Mouse (Mus musculus): ENCODE data around the gene Rad23a. TPM values are rescaled to one million over a fixed set of nuclear protein-coding genes. Genes with fewer than 3 reads are reported as not detected.

The Rad23a gene
- polyA plus RNA-seq, 1 experiment from 2014 or later: 88.1 TPM

DNA sequence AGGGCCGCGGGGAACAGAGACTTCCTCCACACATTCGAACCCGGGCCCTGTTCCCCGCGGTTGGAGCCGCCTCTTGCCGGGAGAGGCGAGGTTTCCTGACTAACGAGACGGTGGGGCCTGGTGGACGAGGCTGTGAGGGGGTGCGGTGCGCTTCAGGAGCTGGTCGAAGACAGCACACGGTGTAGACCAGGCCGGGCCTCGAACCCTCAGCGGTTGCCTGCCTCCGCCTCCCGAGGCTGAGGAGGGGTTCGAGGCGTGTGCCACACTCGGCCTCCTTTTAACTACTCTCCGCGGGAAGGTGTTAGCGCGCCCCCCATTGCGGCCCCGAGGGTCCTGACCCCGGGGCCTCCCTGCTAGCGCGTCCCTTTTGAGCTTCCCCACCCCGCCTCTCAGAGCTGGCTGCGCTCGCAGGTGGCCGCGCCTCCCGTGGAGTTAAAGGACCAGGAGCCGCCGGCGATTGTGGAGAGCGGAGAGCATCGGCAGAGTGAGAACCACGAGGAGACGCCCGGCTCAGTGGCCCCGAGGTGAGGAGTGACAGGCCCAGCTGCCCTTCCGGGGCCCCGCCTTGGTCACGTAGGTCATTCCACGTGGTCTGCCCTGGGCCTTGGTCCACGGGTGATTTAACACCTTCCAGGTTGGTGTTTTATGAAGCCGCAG is 32.0 kb upstream of the Rad23a start:
- H3K4me1 ChIP-seq (ENCODE audit: control insufficient read depth, insufficient read depth, low read length): peaks cover 11% of the 10 kb centered on the region
- WGBS: 4% methylated on average over 49 of the region's 54 CpGs
- H3K4me2 ChIP-seq (ENCODE audit: low read length): peak overlapping the region; percentile 90
- peak overlapping the region; percentile 38 for H3K4me3 ChIP-seq (ENCODE audit: low read depth, low read length)
- DNase-seq (ENCODE audit: low spot score) (peak; percentile 28), ATAC-seq (peak; percentile 66)
- peaks cover 30% of the 10 kb centered on the region for H3K36me3 ChIP-seq (ENCODE audit: control insufficient read depth, insufficient read depth, low read length)
- H3K9me3 ChIP-seq (replicated peaks; ENCODE audit: control insufficient read depth, low read length): no peaks in the 10 kb centered on the region
- H3K27me3 ChIP-seq (replicated peaks; ENCODE audit: control insufficient read depth, insufficient read depth, low read length): no peaks in the 10 kb centered on the region
- no peak overlapping the region for H3K27ac ChIP-seq (ENCODE audit: low read depth, low read length)
- peak overlapping the region; percentile 59 for H3K9ac ChIP-seq (ENCODE audit: low read length)

- Histone ChIP-seq H3K27ac (ENCODE audit: low read depth, low read length) (no peak within 1 kb of the TSS), H3K4me3 (ENCODE audit: low read depth, low read length) (peak within 1 kb of the TSS; percentile 38), H3K27me3 (replicated peaks; ENCODE audit: control insufficient read depth, insufficient read depth, low read length) (no peaks in the 10 kb centered on the region), H3K9me3 (replicated peaks; ENCODE audit: control insufficient read depth, low read length) (no peaks in the 10 kb centered on the region), H3K4me1 (ENCODE audit: control insufficient read depth, insufficient read depth, low read length) (peaks cover 11% of the 10 kb centered on the region), H3K9ac (ENCODE audit: low read length) (peak within 1 kb of the TSS; percentile 59), H3K4me2 (ENCODE audit: low read length) (peak within 1 kb of the TSS; percentile 90), H3K36me3 (ENCODE audit: control insufficient read depth, insufficient read depth, low read length) (peaks cover 38% of the 10 kb centered on the region)
- DNase-seq (ENCODE audit: low spot score): peak; percentile 66
- ATAC-seq: peak; percentile 80
- 16% methylated on average over 44 of the region's 46 CpGs for WGBS
Measured at GRCm38 (mm10) chr8:84871376-84872308, 31.2 kb upstream of the Rad23a start, which contains the start of gene Syce2. TSS of gene Syce2 (plus strand) at chr8:84872111.

DNA sequence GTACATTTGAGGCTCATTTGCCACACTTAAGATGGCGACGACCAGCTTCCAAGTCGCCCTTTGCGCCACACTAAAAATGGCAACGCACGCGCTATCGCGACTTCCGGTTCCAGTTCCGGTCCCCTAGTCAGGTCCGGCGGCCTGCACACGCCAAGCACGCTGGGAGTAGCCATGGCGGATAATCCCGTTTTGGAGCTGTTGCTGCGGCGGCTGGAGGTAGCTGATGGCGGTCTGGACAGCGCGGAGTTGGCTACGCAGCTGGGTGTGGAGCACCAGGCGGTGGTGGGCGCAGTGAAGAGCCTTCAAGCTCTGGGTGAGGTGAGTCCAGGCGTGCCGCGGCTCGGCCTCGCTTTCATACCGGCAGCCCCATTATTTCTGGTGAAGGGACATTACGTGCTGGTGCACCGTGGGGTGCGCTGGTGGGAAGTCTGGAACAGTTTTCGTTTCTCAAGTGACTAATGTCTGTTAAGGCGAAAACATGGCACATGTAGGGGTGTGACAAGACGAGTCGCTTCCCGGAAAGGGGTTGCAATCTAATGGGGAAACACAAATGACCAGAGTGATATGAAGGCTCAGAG is 16.5 kb upstream of the Rad23a start, which contains the start of gene Farsa:
Farsa (plus strand) TSS at position 126 of the 578 bp plus-strand sequence.
- peak within 1 kb of the TSS; percentile 69 for H3K4me3 ChIP-seq (ENCODE audit: low read depth, low read length)
- ATAC-seq: peak; percentile 96
- WGBS: under 1% methylated on average over 39 of the region's 39 CpGs

DNA sequence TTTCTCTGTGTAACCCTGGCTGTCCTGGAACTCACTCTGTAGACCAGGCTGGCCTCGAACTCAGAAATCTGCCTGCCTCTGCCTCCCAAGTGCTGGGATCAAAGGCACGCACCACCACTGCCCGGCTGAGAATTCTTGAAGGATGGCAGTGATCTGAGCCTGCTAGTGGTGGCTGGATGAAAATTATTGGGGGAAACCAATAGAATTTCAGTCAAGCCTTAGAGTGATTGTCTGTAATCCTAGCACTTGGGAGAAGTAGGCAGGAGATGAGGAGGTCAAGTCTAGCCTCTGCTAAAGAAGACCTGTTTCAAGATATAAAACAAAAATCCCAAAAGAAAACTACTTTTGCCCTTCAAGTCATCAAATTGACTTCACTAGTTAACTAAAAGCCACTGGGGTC is 16.0 kb upstream of the Rad23a start:
- H3K36me3 ChIP-seq (ENCODE audit: control insufficient read depth, insufficient read depth, low read length): peaks cover 13% of the 10 kb centered on the region
- ATAC-seq (peak; percentile 2; the same call in 1 of the 2 replicates), DNase-seq (ENCODE audit: low spot score) (no peak)
- H3K27me3 ChIP-seq (replicated peaks; ENCODE audit: control insufficient read depth, insufficient read depth, low read length): no peaks in the 10 kb centered on the region
- peak overlapping the region; percentile 69; the same call in 1 of the 2 replicates for H3K4me3 ChIP-seq (ENCODE audit: low read depth, low read length)
- no peak overlapping the region for H3K27ac ChIP-seq (ENCODE audit: low read depth, low read length)
- no peaks in the 10 kb centered on the region for H3K9me3 ChIP-seq (replicated peaks; ENCODE audit: control insufficient read depth, low read length)
- H3K4me2 ChIP-seq (ENCODE audit: low read length): peak overlapping the region; percentile 65; the same call in 1 of the 2 replicates
- WGBS: 95% methylated on average over 3 of the region's 3 CpGs
- H3K9ac ChIP-seq (ENCODE audit: low read length): no peak overlapping the region
- H3K4me1 ChIP-seq (ENCODE audit: control insufficient read depth, insufficient read depth, low read length): peaks cover 9% of the 10 kb centered on the region

More for the DNA sequence above, 16.5 kb upstream of the Rad23a start, which contains the start of gene Farsa:
- Histone ChIP-seq H3K36me3 (ENCODE audit: control insufficient read depth, insufficient read depth, low read length) (peaks cover 19% of the 10 kb centered on the region), H3K27me3 (replicated peaks; ENCODE audit: control insufficient read depth, insufficient read depth, low read length) (no peaks in the 10 kb centered on the region), H3K9ac (ENCODE audit: low read length) (peak within 1 kb of the TSS; percentile 79), H3K4me1 (ENCODE audit: control insufficient read depth, insufficient read depth, low read length) (peaks cover 9% of the 10 kb centered on the region), H3K9me3 (replicated peaks; ENCODE audit: control insufficient read depth, low read length) (no peaks in the 10 kb centered on the region), H3K27ac (ENCODE audit: low read depth, low read length) (peak within 1 kb of the TSS; percentile 22; the same call in 1 of the 2 replicates), H3K4me2 (ENCODE audit: low read length) (peak within 1 kb of the TSS; percentile 65)
- peak; percentile 96 for DNase-seq (ENCODE audit: low spot score)

DNA sequence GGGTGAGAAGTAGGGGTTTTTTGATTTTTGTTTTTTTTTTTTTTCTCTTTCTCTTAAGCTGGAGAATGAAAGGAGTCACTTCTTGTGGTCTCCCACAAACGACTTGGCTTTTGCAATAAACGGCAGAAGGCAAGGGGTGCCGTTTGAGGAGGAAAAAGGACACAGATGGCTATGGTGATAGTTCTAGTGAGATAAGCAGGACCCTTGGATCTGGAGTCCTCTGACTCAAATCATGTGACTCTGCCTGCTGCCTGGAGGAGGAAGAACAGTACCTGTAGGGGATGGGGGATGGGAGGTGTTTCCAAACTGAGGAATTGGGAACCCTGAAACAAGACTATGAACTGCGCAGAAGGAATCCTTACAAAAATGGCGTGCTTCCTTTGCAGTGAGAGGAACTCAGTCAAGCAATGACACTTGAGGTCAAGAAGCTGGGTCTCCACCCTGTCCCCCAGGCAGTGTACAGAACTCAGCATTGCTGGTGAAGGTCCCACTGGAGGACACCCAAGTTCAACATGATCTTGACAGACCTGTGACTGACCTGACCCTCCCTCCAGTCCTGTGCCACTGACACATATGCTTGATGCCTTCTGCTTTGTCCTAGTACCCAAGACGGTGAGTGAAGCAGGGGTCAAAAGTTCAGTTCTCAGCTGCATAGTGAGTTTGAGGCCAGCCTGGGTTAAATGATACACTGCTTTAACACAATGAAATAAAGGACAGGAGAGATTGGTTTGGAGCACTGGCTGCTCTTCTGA is 7.4 kb upstream of the Rad23a start:
- ATAC-seq (no peak), DNase-seq (ENCODE audit: low spot score) (no peak)
- Histone ChIP-seq H3K27ac (ENCODE audit: low read depth, low read length) (0 out of 2 replicates have a peak overlapping the region, but pooled peaks have one; percentile 69), H3K9ac (ENCODE audit: low read length) (peak overlapping the region; percentile 76), H3K4me2 (ENCODE audit: low read length) (peak overlapping the region; percentile 86), H3K4me1 (ENCODE audit: control insufficient read depth, insufficient read depth, low read length) (peaks cover 17% of the 10 kb centered on the region), H3K36me3 (ENCODE audit: control insufficient read depth, insufficient read depth, low read length) (peaks cover 31% of the 10 kb centered on the region), H3K4me3 (ENCODE audit: low read depth, low read length) (peak overlapping the region; percentile 45), H3K27me3 (replicated peaks; ENCODE audit: control insufficient read depth, insufficient read depth, low read length) (no peaks in the 10 kb centered on the region), H3K9me3 (replicated peaks; ENCODE audit: control insufficient read depth, low read length) (no peaks in the 10 kb centered on the region)
- WGBS: 53% methylated on average over 6 of the region's 6 CpGs

DNA sequence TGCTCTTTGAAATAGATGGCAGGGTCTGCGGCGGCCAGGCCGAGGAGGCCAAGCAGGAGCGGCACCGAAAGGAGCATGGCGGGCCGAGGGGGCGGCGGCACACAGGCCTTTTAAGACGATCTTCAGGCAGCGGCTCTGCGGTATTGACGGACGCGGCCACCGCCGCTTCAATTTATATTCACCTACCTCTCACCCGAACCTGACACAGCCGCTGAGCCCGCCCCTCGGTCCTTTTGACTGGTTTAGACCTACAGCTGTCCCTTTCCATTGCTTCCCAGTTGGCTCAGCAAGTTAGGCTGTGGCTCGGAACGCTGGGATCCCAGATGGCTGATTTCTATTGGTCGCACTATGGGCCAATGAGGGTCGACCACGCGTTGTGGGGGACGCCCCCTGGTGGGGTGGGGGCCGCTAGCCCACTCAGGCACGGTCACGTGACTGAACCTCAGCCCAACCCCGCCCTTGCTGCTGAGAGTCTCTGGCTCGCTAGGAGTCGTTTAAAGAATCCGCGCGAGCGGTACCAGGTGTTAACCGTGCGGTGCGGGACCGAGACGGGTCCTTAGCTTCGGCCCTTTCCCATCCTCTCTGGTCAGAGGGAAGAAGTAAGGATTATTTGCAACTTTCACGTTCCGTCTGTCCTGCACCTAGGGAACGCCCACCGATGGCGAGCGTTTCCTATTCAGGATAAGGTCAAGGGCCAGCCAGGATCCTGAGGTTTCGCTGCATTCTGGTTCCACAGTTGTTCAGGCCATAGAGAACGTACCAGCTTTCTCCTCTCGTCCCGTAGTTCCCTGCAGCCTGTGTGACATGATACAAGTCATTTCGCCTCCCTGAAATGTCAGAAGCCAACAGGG is 6.5 kb upstream of the Rad23a start, which contains the start of gene Calr:
Calr (minus strand) TSS at position 213 of the 851 bp plus-strand sequence.
- ATAC-seq (peak; percentile 99), DNase-seq (ENCODE audit: low spot score) (peak; percentile 100)
- H3K27ac ChIP-seq (ENCODE audit: low read depth, low read length): peak within 1 kb of the TSS; percentile 80
- peak within 1 kb of the TSS; percentile 98 for H3K9ac ChIP-seq (ENCODE audit: low read length)
- H3K9me3 ChIP-seq (replicated peaks; ENCODE audit: control insufficient read depth, low read length): no peaks in the 10 kb centered on the region
- peaks cover 40% of the 10 kb centered on the region for H3K36me3 ChIP-seq (ENCODE audit: control insufficient read depth, insufficient read depth, low read length)
- WGBS: under 1% methylated on average over 55 of the region's 55 CpGs
- H3K27me3 ChIP-seq (replicated peaks; ENCODE audit: control insufficient read depth, insufficient read depth, low read length): no peaks in the 10 kb centered on the region
- H3K4me2 ChIP-seq (ENCODE audit: low read length): peak within 1 kb of the TSS; percentile 86
- H3K4me3 ChIP-seq (ENCODE audit: low read depth, low read length): peak within 1 kb of the TSS; percentile 96
- peaks cover 17% of the 10 kb centered on the region for H3K4me1 ChIP-seq (ENCODE audit: control insufficient read depth, insufficient read depth, low read length)

- peaks cover 47% of the 10 kb centered on the region for H3K36me3 ChIP-seq (ENCODE audit: control insufficient read depth, insufficient read depth, low read length)
- ATAC-seq (peak; percentile 38; the same call in 1 of the 2 replicates), DNase-seq (ENCODE audit: low spot score) (no peak)
- peak overlapping the region; percentile 98 for H3K9ac ChIP-seq (ENCODE audit: low read length)
- peak overlapping the region; percentile 80 for H3K27ac ChIP-seq (ENCODE audit: low read depth, low read length)
- no peaks in the 10 kb centered on the region for H3K9me3 ChIP-seq (replicated peaks; ENCODE audit: control insufficient read depth, low read length)
- peak overlapping the region; percentile 96 for H3K4me3 ChIP-seq (ENCODE audit: low read depth, low read length)
- no peaks in the 10 kb centered on the region for H3K27me3 ChIP-seq (replicated peaks; ENCODE audit: control insufficient read depth, insufficient read depth, low read length)
- H3K4me2 ChIP-seq (ENCODE audit: low read length): peak overlapping the region; percentile 80
- WGBS: under 1% methylated on average over 30 of the region's 30 CpGs
- H3K4me1 ChIP-seq (ENCODE audit: control insufficient read depth, insufficient read depth, low read length): peaks cover 17% of the 10 kb centered on the region
Measured at GRCm38 (mm10) chr8:84846094-84846721, 5.7 kb upstream of the Rad23a start.
